Mouse (Mus musculus): ENCODE data around the gene Clic4. TPM values are rescaled to one million over a fixed set of nuclear protein-coding genes. Genes with fewer than 3 reads are reported as not detected.
"Not testable (repeated sequence)": the region's sequence is repeated elsewhere in the genome, so short reads cannot be mapped to it uniquely, and the experiment has no call there.

The Clic4 gene
- polyA plus RNA-seq, 1 experiment from 2014 or later = 194 TPM

- H3K36me3 ChIP-seq = no peaks in the 10 kb centered on the region
- no peak for ATAC-seq (ENCODE audit: low FRiP score, low read depth)
- H3K9ac ChIP-seq (replicated peaks) = no peak overlapping the region
- no peak overlapping the region for H3K4me3 ChIP-seq
- no peak overlapping the region for H3K27ac ChIP-seq (replicated peaks)
- no peak overlapping the region for H3K4me2 ChIP-seq (replicated peaks)
- H3K9me3 ChIP-seq = no peaks in the 10 kb centered on the region
- WGBS = 82% methylated on average over 3 of the region's 3 CpGs
- peaks cover 10% of the 10 kb centered on the region for H3K4me1 ChIP-seq
- H3K27me3 ChIP-seq = peaks cover 6% of the 10 kb centered on the region; the same call in 1 of the 2 replicates
Measured at GRCm38 (mm10) chr4:135287975-135288374, 15.4 kb upstream of the Clic4 start.

DNA sequence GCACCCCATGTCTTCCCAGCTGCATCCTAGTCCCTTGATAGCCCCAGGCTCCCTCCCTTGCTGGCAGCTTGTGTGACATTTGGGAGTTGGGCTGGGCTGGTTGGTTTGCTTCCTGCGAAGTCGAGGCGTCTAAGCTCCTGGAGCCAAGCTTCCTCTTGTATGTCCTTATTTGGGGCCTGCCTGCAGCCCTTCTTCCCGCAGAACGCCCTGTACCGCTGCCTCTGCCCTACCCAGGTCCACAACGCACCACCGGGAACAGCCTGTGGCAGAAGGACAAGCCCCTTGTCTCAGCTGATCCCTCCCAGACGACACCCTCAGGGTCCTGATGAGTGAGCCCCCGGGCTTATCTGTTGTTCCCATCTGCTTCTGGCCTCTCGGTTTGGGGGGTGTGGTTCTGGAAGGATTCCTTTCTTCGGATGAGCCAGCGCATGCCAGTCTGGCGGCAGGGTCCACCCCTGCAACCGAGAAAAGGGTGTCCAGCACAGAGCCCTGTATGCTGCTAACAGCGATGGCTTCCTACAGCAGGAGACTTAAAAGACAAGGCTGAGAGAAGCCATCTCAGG, 14.3 kb upstream of the Clic4 start:
- no peak overlapping the region for H3K27ac ChIP-seq (replicated peaks)
- no peak overlapping the region for H3K9ac ChIP-seq (replicated peaks)
- no peak overlapping the region for H3K4me2 ChIP-seq (replicated peaks)
- no peaks in the 10 kb centered on the region for H3K36me3 ChIP-seq
- H3K9me3 ChIP-seq = no peaks in the 10 kb centered on the region
- H3K4me1 ChIP-seq = peaks cover 4% of the 10 kb centered on the region; the same call in 1 of the 2 replicates
- 12% methylated on average over 16 of the region's 16 CpGs for WGBS
- no peak for ATAC-seq (ENCODE audit: low FRiP score, low read depth)
- H3K4me3 ChIP-seq = no peak overlapping the region
- peaks cover 6% of the 10 kb centered on the region; the same call in 1 of the 2 replicates for H3K27me3 ChIP-seq

DNA sequence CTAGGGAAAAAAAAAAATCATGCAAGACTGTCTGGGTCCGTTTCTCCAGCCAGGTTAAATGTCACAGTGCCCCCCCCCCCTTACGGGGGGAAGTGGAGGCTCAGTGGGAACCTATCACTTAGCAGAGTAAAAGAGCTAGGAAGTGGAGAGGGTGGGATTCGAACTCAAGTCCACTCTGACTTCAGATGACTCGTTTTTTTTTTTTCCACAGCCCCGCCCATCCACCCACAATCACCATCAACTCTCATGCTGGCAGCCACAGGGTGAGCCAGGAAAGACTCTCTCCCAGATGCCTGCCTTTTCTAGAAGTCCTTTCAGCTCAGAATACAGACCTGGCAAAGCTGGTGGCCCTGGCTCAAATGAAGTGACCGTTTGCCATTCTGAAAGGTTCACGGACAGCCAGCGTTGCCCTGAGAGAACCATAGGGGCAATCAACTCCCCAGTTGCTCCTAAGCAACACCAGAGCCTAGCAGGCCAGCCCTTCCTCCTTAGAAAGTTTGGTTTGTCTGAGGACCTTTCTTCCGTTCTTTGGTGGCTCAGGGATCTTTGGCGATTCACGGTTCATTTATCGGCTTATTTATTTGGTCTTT, 13.5 kb upstream of the Clic4 start:
- Histone ChIP-seq H3K4me2 (replicated peaks) (no peak overlapping the region), H3K4me1 (peaks cover 4% of the 10 kb centered on the region; the same call in 1 of the 2 replicates), H3K27me3 (peaks cover 6% of the 10 kb centered on the region; the same call in 1 of the 2 replicates), H3K27ac (replicated peaks) (no peak overlapping the region), H3K36me3 (no peaks in the 10 kb centered on the region), H3K4me3 (no peak overlapping the region), H3K9me3 (no peaks in the 10 kb centered on the region), H3K9ac (replicated peaks) (no peak overlapping the region)
- no peak for ATAC-seq (ENCODE audit: low FRiP score, low read depth)
- 69% methylated on average over 12 of the region's 12 CpGs for WGBS

DNA sequence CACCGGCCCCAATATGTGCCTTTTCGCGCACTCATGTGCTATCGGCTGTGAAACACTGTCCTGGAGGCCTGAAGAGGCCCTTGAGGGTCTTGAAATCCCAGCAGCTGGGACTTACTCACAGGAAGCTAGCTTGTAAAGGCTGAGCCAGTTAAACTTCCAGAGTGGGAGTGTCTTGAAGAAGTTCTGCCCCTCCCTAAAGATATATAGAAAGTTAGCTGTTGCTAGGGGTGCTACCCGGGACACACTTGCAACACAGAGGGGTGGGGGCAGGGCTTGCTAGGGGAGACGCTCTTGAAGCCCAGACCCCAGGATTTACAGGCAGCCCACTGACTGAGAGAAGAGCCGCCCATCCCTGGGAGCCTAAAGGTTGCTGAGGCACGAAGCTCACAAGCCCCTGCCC, 12.8 kb upstream of the Clic4 start:
- no peak overlapping the region for H3K4me3 ChIP-seq
- peaks cover 6% of the 10 kb centered on the region; the same call in 1 of the 2 replicates for H3K27me3 ChIP-seq
- H3K4me2 ChIP-seq (replicated peaks) = no peak overlapping the region
- H3K9ac ChIP-seq (replicated peaks) = no peak overlapping the region
- H3K27ac ChIP-seq (replicated peaks) = no peak overlapping the region
- WGBS = 54% methylated on average over 8 of the region's 8 CpGs
- peaks cover 4% of the 10 kb centered on the region; the same call in 1 of the 2 replicates for H3K4me1 ChIP-seq
- H3K9me3 ChIP-seq = no peaks in the 10 kb centered on the region
- no peaks in the 10 kb centered on the region for H3K36me3 ChIP-seq
- ATAC-seq (ENCODE audit: low FRiP score, low read depth) = no peak

DNA sequence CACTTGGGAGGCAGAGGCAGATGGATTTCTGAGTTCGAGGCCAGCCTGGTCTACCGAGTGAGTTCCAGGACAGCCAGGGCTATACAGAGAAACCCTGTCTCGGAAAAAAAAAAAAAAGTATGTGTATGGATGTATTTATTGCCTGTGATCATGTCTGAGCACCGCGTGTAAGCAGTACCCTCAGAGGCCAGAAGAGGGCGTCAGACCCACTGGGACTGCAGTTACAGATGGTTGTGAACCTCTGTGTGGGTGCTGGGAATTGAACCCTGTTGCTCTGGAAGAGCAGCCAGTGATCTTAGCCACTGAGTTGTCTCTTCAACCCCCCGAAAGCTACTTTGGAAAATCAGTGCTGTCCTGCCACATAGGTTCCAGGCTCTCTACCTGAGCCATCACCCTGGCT, 11.3 kb upstream of the Clic4 start:
- no peak overlapping the region for H3K4me2 ChIP-seq (replicated peaks)
- ATAC-seq (ENCODE audit: low FRiP score, low read depth) = no peak
- 87% methylated on average over 7 of the region's 7 CpGs for WGBS

DNA sequence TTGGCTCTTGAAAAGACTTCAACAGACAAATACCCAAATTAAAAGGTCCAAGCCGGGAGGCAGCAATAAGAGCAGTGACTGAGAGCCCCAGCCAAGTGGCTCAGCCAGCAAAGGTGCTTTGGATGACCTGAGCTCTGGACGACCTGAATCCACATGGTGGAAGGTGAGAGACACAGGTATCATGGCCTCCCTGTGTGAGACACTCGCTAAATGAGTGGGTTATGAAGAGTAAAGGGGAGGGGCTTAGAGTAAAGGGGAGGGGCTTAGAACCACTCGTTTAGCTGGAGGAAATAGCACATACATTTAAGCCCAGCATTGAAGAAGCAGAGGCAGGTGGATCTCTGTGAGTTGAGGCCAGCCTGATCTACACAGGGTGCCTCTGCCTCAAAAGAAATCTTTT, 10.8 kb upstream of the Clic4 start:
- no peak for ATAC-seq (ENCODE audit: low FRiP score, low read depth)
- no peak overlapping the region for H3K4me3 ChIP-seq
- H3K4me1 ChIP-seq = peaks cover 4% of the 10 kb centered on the region; the same call in 1 of the 2 replicates
- H3K9me3 ChIP-seq = no peaks in the 10 kb centered on the region
- H3K27ac ChIP-seq (replicated peaks) = no peak overlapping the region
- H3K27me3 ChIP-seq = peaks cover 6% of the 10 kb centered on the region; the same call in 1 of the 2 replicates
- no peak overlapping the region for H3K9ac ChIP-seq (replicated peaks)
- H3K36me3 ChIP-seq = no peaks in the 10 kb centered on the region
- 83% methylated on average over 4 of the region's 4 CpGs for WGBS
- H3K4me2 ChIP-seq (replicated peaks) = no peak overlapping the region

More for the DNA sequence above, 11.3 kb upstream of the Clic4 start:
- no peak overlapping the region for H3K9ac ChIP-seq (replicated peaks)
- no peak overlapping the region for H3K4me3 ChIP-seq
- H3K27me3 ChIP-seq = peaks cover 6% of the 10 kb centered on the region; the same call in 1 of the 2 replicates
- peaks cover 4% of the 10 kb centered on the region; the same call in 1 of the 2 replicates for H3K4me1 ChIP-seq
- no peaks in the 10 kb centered on the region for H3K36me3 ChIP-seq
- H3K9me3 ChIP-seq = no peaks in the 10 kb centered on the region
- H3K27ac ChIP-seq (replicated peaks) = no peak overlapping the region

- ATAC-seq (ENCODE audit: low FRiP score, low read depth) = no peak
- H3K4me1 ChIP-seq = peaks cover 4% of the 10 kb centered on the region; the same call in 1 of the 2 replicates
- H3K27ac ChIP-seq (replicated peaks) = no peak overlapping the region
- no peaks in the 10 kb centered on the region for H3K36me3 ChIP-seq
- WGBS = 67% methylated on average over 13 of the region's 13 CpGs
- H3K4me2 ChIP-seq (replicated peaks) = no peak overlapping the region
- no peak overlapping the region for H3K9ac ChIP-seq (replicated peaks)
- H3K9me3 ChIP-seq = no peaks in the 10 kb centered on the region
- peaks cover 6% of the 10 kb centered on the region; the same call in 1 of the 2 replicates for H3K27me3 ChIP-seq
- no peak overlapping the region for H3K4me3 ChIP-seq
Measured at GRCm38 (mm10) chr4:135282651-135283290, 10.2 kb upstream of the Clic4 start.

DNA sequence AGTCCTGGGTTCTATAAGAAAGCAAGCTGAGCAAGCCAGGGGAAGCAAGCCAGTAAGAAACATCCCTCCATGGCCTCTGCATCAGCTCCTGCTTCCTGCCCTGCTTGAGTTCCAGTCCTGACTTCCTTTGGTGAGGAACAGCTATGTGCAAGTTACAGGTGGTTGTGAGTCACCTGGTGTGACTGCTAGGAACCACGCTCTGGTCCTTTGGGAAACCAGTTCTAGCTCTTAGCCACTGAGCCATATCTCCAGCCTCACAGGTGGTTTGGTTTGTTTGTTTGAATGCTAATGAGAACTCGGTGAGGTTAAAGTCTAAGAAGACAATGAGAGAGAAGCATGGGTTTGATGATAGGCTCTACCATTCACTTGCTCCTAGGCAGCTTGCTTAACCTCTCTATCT, 7.4 kb upstream of the Clic4 start:
- peaks cover 21% of the 10 kb centered on the region for H3K27me3 ChIP-seq
- H3K4me3 ChIP-seq; H3K4me1 ChIP-seq; H3K9me3 ChIP-seq; H3K9ac ChIP-seq (replicated peaks); H3K36me3 ChIP-seq; ATAC-seq (ENCODE audit: low FRiP score, low read depth); H3K4me2 ChIP-seq (replicated peaks); H3K27ac ChIP-seq (replicated peaks): not testable (repeated sequence)
- 76% methylated on average over 2 of the region's 2 CpGs for WGBS

GRCm38 (mm10) chr4:135276681-135277379, 4.2 kb upstream of the Clic4 start:
- no peak for ATAC-seq (ENCODE audit: low FRiP score, low read depth)
- Histone ChIP-seq H3K9ac (replicated peaks) (no peak overlapping the region), H3K36me3 (no peaks in the 10 kb centered on the region), H3K4me2 (replicated peaks) (no peak overlapping the region), H3K4me1 (peaks cover 7% of the 10 kb centered on the region; the same call in 1 of the 2 replicates), H3K27me3 (peaks cover 40% of the 10 kb centered on the region), H3K27ac (replicated peaks) (no peak overlapping the region), H3K4me3 (no peak overlapping the region), H3K9me3 (no peaks in the 10 kb centered on the region)
- 80% methylated on average over 4 of the region's 4 CpGs for WGBS

DNA sequence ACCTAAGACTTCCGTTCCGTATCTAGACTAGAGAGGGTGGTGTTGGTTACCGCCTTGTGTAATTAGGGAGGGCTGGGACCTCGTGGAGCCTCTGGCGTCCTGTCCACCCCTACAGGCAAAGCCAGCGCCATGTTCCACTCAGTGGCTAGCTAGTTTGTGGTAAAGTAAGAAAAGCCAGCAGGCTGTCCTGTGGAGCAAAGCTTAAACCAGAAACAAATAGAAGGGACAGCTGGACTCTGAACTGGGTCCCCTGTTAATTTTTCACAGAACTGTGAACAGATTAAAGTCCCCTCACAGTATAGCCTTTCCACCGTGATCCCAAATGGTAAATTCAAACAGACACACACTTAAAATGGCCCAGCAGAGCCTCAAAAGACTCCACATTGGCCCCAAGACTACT, 2.1 kb upstream of the Clic4 start:
- no peak overlapping the region for H3K27ac ChIP-seq (replicated peaks)
- peaks cover 23% of the 10 kb centered on the region for H3K4me1 ChIP-seq
- H3K36me3 ChIP-seq = no peaks in the 10 kb centered on the region
- H3K27me3 ChIP-seq = peaks cover 40% of the 10 kb centered on the region
- H3K9ac ChIP-seq (replicated peaks) = no peak overlapping the region
- H3K4me2 ChIP-seq (replicated peaks) = no peak overlapping the region
- WGBS = 76% methylated on average over 7 of the region's 7 CpGs
- no peak overlapping the region for H3K4me3 ChIP-seq
- no peaks in the 10 kb centered on the region for H3K9me3 ChIP-seq
- no peak for ATAC-seq (ENCODE audit: low FRiP score, low read depth)

DNA sequence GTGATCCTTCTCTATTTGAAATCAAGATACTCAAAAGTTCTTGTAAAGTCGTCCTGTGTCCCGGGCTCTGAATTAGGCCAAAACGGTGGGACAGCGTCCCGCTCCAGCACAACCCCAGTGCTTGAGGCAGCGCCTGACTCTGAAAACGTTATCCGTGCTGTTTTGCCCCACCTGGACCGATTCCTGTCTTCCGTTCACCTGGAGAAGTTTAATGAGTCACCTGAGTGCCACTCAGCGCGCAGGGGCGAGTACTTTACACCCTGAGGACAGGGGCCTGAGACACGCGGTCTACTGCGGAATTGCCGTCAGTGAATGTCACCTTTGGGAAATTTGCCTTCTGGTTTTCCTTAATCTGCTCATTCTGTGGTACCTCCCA, 681 bp upstream of the Clic4 start:
- Histone ChIP-seq H3K9ac (replicated peaks) (no peak overlapping the region), H3K9me3 (no peaks in the 10 kb centered on the region), H3K4me2 (replicated peaks) (peak overlapping the region; percentile 76), H3K4me1 (peaks cover 36% of the 10 kb centered on the region), H3K4me3 (peak overlapping the region; percentile 70), H3K27me3 (peaks cover 40% of the 10 kb centered on the region), H3K36me3 (no peaks in the 10 kb centered on the region), H3K27ac (replicated peaks) (no peak overlapping the region)
- 3% methylated on average over 17 of the region's 17 CpGs for WGBS
- no peak for ATAC-seq (ENCODE audit: low FRiP score, low read depth)
